Mouse (Mus musculus) left cerebral cortex, adult 2 months (tissue): ENCODE data around the gene Sipa1l2. TPM values are rescaled to one million over a fixed set of nuclear protein-coding genes. Genes with fewer than 3 reads are reported as not detected.

Experiments used
- DNase-seq, 2 experiments: peaks; one replicate each; pipeline ENCODE4 v3.0.0; 2021 to 2022; ENCODE audit warnings: low spot score in 2 of 2, mixed read lengths in 1 of 2; ENCODE audit errors: extremely low spot score in 1 of 2
- H3K27ac ChIP-seq: fragments of 200-600 bp; 2 replicates; pipeline ENCODE4 v1.8.1; 2022
- H3K4me3 ChIP-seq: fragments of 200-600 bp; 2 replicates; pipeline ENCODE4 v1.8.1; 2022
- CTCF ChIP-seq: fragments of 200-600 bp; IDR thresholded peaks from 2 replicates; pipeline ENCODE4 v1.8.1; 2022; ENCODE audit warnings: antibody characterized with exemption, mild to moderate bottlenecking, moderate library complexity
- intact Hi-C: fragments of 180-260 bp; cut with DNase I; formaldehyde crosslinking; loops from one replicate; pipeline ENCODE4 v1.15.1; 2025
- long read RNA-seq, 2 experiments: library from polyadenylated mRNA; stranded (forward); transcript quantifications; one replicate each; pipeline ENCODE4 v2.0.0; 2021; ENCODE audit warnings: borderline mapping rate in 2 of 2
- total RNA-seq, 2 experiments: library from RNA; stranded (reverse); gene quantifications; 2 replicates each; pipeline ENCODE4 v1.2.3; 2021

Sipa1l2 gene
- total RNA-seq, result 10 to 100 TPM; 44.1 to 47.9 TPM
- long read RNA-seq, experiment 1, full-length matches to known transcripts, result 40 of 65 reads
- long read RNA-seq, experiment 1, partial matches to known transcripts, result 9 of 65 reads
- long read RNA-seq, experiment 1, other reads (novel, unspliced or antisense), result 16 of 65 reads
- long read RNA-seq, experiment 2, full-length matches to known transcripts, result 48 of 69 reads
- long read RNA-seq, experiment 2, partial matches to known transcripts, result 6 of 69 reads
- long read RNA-seq, experiment 2, other reads (novel, unspliced or antisense), result 15 of 69 reads

DNA sequence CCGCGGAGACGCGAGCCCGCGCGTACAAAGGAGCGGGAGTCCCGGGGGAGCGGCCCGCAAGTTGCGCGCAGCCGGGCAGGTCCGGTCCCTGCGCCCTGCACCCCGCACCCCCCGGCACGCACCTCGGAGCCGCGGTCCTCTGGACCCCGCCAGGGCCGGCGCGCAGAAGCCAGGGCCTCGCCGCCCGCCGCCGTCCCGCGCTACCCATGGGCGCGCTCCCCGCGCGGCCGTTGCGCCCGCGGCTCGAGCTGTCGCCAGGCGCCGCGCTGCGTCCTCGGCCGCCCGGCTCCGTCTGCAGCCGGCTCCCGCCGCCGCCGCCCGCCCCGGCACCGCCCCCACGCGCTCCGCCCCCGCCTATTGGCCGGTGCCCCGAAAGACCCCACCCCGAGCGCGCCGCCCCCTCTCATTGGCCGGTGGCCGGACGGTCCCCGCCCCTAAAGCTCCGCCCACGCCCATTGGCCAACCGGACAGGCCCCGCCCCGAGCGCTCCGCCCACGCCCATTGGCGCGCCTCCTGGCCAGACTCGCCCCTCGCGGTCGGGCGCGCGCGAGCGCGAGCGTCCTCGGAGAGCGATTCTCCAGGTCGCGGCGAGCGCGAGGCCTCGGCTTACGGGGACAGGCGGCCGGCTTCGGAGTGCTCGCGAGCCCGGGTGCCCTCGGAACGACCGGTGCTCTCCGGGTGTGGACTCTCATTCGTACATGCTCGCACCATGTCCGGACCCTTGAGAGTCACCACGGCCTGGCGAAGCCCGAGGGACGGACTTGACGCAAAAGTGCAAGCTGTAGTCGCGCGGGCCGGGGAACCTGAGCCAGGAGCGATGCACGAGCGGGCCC lies at the start of gene Sipa1l2:
Gene Sipa1l2, minus strand, starts transcription at position 276 of the 833 bp plus-strand sequence.
- H3K4me3 ChIP-seq, result peak within 1 kb of the TSS; percentile 83
- H3K27ac ChIP-seq, result peak within 1 kb of the TSS; percentile 76
- DNase-seq, result peak; percentile 96 to 98
- intact Hi-C loops, result loop anchor here (1.0 to 5.0 kb wide), 9 partner anchors 67 to 502 kb away; no protein-coding TSS in a partner anchor
- TF ChIP-seq CTCF, result no peak

- intact Hi-C loops, result no loop called here
- no peak overlapping the region for H3K27ac ChIP-seq
Observed at GRCm38 (mm10) chr8:125618543-125619335, 49.1 kb upstream of the Sipa1l2 start.

GRCm38 (mm10) chr8:125616935-125617334 lies 47.3 kb upstream of the Sipa1l2 start:
- H3K27ac ChIP-seq, result no peak overlapping the region
- no peak for TF ChIP-seq CTCF
- intact Hi-C loops, result no loop called here
- H3K4me3 ChIP-seq, result no peak overlapping the region
- DNase-seq, result no peak

More at GRCm38 (mm10) chr8:125618543-125619335, 49.1 kb upstream of the Sipa1l2 start:
- no peak for TF ChIP-seq CTCF
- DNase-seq, result no peak
- H3K4me3 ChIP-seq, result no peak overlapping the region

- no peak for DNase-seq
- Histone ChIP-seq H3K4me3 (no peak overlapping the region), H3K27ac (no peak overlapping the region)
- no peak for TF ChIP-seq CTCF
- intact Hi-C loops, result no loop called here
Observed at GRCm38 (mm10) chr8:125616039-125616438, 46.4 kb upstream of the Sipa1l2 start.

GRCm38 (mm10) chr8:125613552-125613951 lies 43.9 kb upstream of the Sipa1l2 start:
- intact Hi-C loops, result no loop called here
- no peak overlapping the region for H3K4me3 ChIP-seq
- TF ChIP-seq CTCF, result no peak
- no peak overlapping the region for H3K27ac ChIP-seq
- no peak for DNase-seq

DNA sequence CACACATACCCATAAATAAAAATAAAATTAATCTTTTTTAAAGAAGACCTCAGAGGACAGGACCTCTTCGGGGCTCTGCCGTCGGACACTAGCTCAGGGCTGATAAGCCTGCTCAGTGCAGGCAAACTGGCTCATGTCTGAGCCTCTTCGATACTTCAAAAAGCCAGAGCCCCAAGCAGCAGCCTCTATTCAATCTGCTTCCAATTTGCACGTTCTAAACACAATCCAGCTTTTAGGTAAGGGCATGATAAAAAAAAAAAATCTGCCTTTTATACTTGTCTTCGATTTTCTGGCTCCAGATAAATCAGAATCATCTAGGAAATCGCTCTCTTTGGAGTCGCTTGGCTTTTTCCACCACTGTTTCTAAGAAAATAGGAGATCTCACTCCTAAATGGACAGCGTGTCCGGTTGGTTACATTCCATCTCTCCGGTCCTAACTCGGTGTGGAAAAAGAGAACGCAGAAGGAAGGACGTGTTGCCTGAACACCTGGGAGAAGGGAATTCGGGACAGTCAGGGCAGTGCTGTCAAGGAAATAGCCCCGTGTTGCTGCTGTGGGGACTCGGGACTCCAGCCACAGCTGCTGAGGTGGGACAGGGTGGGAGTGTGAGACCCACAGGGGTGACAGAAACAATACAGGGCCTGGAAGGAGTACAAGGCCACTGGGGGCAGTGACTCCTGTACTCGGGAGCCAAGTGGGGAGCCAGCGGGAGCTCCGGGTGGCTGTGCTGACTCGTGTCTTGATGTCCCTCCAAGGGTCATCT lies 42.4 kb upstream of the Sipa1l2 start:
- intact Hi-C loops, result no loop called here
- H3K27ac ChIP-seq, result no peak overlapping the region
- TF ChIP-seq CTCF, result no peak
- no peak for DNase-seq
- H3K4me3 ChIP-seq, result no peak overlapping the region

DNA sequence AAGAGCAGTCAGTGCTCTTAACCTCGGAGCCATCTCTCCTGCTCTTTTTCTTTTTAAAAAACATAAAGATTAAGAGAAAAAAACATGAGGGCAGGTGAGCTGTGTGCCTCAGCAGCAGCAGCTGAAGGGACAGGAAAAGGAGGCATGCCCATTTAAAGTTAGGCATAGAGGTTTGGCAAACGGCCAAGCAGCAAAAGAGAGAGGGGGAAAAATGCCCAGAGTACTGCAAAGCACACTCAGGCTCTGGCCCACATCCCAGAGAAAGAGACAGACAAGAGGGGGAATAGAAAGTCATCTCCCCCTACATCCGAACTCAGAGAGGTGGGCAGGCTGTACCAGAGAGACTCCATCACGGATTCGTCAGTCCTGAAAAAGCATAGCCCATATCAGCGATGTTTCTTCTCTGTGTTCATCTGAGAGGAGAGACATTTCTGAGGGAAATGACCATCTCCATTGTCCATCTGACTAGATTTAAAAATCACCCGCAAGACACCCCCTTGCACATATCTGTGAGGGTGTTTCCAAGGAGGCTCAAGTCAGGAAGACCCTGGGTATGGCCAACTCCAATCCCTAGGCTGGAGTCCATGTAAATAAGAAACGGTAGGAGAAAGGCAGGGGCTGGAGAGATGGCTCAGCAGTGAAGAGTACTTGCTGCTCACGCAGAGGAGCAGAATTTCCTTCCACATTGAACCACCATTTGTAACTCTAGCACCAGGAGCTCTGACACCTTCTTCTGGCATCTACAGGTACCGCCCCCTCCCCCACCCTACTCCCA lies 41.6 kb upstream of the Sipa1l2 start:
- intact Hi-C loops, result no loop called here

DNA sequence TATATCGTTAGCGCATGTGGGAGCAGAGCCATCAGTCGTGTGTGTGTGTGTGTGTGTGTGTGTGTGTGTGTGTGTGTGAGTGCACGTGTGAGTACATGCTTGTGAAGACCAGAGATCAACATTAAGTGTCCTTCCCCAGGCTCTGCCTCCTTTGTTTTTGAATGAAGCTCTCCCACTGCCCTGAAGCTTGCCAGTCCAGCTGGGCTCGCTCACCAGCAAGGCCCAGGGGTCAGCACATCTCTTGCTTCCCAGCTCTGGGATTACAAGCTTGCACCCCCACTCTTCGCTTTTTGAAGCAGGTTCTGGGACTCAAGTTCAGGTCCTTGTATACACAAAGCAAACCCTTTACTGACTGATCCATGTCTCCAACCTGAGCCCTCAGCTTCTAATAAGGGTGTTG lies 40.1 kb upstream of the Sipa1l2 start:
- H3K27ac ChIP-seq, result no peak overlapping the region
- no peak overlapping the region for H3K4me3 ChIP-seq
- TF ChIP-seq CTCF, result no peak
- intact Hi-C loops, result loop anchor here (5.0 kb wide), 1 partner anchor 38 kb away; no protein-coding TSS in a partner anchor
- DNase-seq, result no peak

More for the DNA sequence above, 41.6 kb upstream of the Sipa1l2 start:
- Histone ChIP-seq H3K4me3 (no peak overlapping the region), H3K27ac (no peak overlapping the region)
- TF ChIP-seq CTCF, result no peak
- no peak for DNase-seq

DNA sequence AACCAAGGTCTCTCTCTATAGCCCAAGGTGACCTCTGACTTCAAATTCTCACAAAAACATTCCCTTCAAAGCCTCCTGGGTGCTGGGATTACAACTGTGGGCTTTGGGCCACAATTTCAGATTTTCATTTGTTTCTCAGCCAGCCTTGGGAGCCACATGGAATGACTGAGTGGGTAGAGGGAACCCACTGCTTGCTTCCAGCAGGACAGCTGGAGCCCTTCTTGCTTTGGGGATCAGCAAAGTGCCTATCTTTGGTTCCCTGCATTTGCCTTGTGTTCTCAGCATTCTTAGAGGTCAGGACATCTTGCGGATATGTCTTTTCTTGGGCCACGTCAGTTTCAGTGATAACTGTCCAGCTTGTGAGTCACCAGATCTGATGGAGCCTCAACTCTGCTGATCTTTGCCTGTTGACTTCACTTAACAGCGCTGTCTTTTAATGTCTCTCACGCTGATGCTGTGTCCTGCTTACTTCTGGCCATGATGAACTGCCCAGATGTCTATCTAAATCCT lies 38.2 kb upstream of the Sipa1l2 start:
- Histone ChIP-seq H3K27ac (no peak overlapping the region), H3K4me3 (no peak overlapping the region)
- intact Hi-C loops, result loop anchor here (5.0 kb wide), 1 partner anchor 40 kb away; no protein-coding TSS in a partner anchor
- TF ChIP-seq CTCF, result no peak
- DNase-seq, result no peak

GRCm38 (mm10) chr8:125606937-125607336 lies 37.3 kb upstream of the Sipa1l2 start:
- no peak for DNase-seq
- TF ChIP-seq CTCF, result no peak
- intact Hi-C loops, result loop anchor here (5.0 kb wide), 1 partner anchor 40 kb away; no protein-coding TSS in a partner anchor
- Histone ChIP-seq H3K27ac (no peak overlapping the region), H3K4me3 (no peak overlapping the region)
